Mouse (Mus musculus) ES-Bruce4 (cell line): Measurements from ENCODE around the gene Tmc7.

ENCODE experiments used
- CTCF ChIP-seq: IDR thresholded peaks from one replicate; pipeline ENCODE4 v1.8.1; 2011; ENCODE audit warnings: low read depth, low read length
- EP300 ChIP-seq: IDR thresholded peaks from 2 replicates; pipeline ENCODE4 v1.6.1; 2011; ENCODE audit warnings: low read depth, low read length; ENCODE audit not compliant: insufficient read depth

DNA sequence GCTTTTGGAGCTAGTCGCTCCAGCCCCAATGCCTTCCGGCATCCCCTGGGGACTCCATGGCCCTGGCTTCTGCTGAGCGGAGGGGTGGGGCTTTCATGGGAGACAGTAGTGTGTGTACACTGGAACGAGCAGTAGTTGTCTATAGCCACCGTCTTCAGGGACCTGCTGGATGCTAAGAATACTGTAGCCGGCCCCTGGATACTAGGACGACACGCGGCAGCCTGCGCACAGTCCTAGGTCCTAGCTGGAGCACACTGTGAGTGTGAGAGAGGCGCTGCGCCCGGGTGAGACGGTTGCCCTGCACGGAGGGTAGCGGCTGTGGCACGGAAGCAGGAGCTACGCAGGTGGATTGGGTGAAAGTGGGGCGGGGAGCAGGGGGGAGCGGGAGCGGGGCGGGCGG lies 12.7 kb upstream of the Tmc7 start, which contains the start of gene Tmc5:
- no peak for TF ChIP-seq CTCF
- TF ChIP-seq EP300: no peak
